Mouse (Mus musculus): ENCODE measurements at regions not wholly inside any gene's neighbourhood (a gene's known extent, or its start where the extent isn't known, plus 50 kb on each side); places are given as distances from the start of the nearest gene placed in this dataset.

- DNase-seq (ENCODE audit: low read depth, low spot score), result peak; percentile 61
Observed at GRCm38 (mm10) chr1:72963449-72963848, 52.3 kb downstream of the Tnp1 start.

GRCm38 (mm10) chr1:72960241-72960653 lies 55.5 kb downstream of the Tnp1 start:
- DNase-seq (ENCODE audit: low read depth, low spot score), result peak; percentile 88

GRCm38 (mm10) chr1:72955387-72955786 lies 60.3 kb downstream of the Tnp1 start:
- no peak for DNase-seq (ENCODE audit: low read depth, low spot score)

- no peak for DNase-seq (ENCODE audit: low read depth, low spot score)
Observed at GRCm38 (mm10) chr1:72952896-72953295, 62.8 kb downstream of the Tnp1 start.

- DNase-seq (ENCODE audit: low read depth, low spot score), result no peak
Observed at GRCm38 (mm10) chr1:72951802-72952201, 63.9 kb downstream of the Tnp1 start.

GRCm38 (mm10) chr1:72951365-72951764 lies 64.3 kb downstream of the Tnp1 start:
- no peak for DNase-seq (ENCODE audit: low read depth, low spot score)

GRCm38 (mm10) chr1:72946235-72946634 lies 69.5 kb downstream of the Tnp1 start:
- no peak for DNase-seq (ENCODE audit: low read depth, low spot score)

- DNase-seq (ENCODE audit: low read depth, low spot score), result no peak
Observed at GRCm38 (mm10) chr1:72945750-72946102, 70.0 kb downstream of the Tnp1 start.

GRCm38 (mm10) chr1:72944805-72945749 lies 70.4 kb upstream of the Igfbp5 start:
- peak; percentile 79 for DNase-seq (ENCODE audit: low read depth, low spot score)

- no peak for DNase-seq (ENCODE audit: low read depth, low spot score)
Observed at GRCm38 (mm10) chr1:72944221-72944620, 69.5 kb upstream of the Igfbp5 start.

- no peak for DNase-seq (ENCODE audit: low read depth, low spot score)
Observed at GRCm38 (mm10) chr1:72943082-72943481, 68.4 kb upstream of the Igfbp5 start.

- no peak for DNase-seq (ENCODE audit: low read depth, low spot score)
Observed at GRCm38 (mm10) chr1:72942351-72942750, 67.7 kb upstream of the Igfbp5 start.

- no peak for DNase-seq (ENCODE audit: low read depth, low spot score)
Observed at GRCm38 (mm10) chr1:72939948-72940347, 65.3 kb upstream of the Igfbp5 start.

- DNase-seq (ENCODE audit: low read depth, low spot score), result no peak
Observed at GRCm38 (mm10) chr1:72936681-72937465, 62.2 kb upstream of the Igfbp5 start.

GRCm38 (mm10) chr1:72936231-72936630 lies 61.5 kb upstream of the Igfbp5 start:
- no peak for DNase-seq (ENCODE audit: low read depth, low spot score)

GRCm38 (mm10) chr1:72935084-72935483 lies 60.4 kb upstream of the Igfbp5 start:
- DNase-seq (ENCODE audit: low read depth, low spot score), result no peak

- no peak for DNase-seq (ENCODE audit: low read depth, low spot score)
Observed at GRCm38 (mm10) chr1:72929774-72930173, 55.1 kb upstream of the Igfbp5 start.

Measured in ZHBTc4 (cell line).